Mouse (Mus musculus): Measurements from ENCODE around the gene Col2a1. TPM values are rescaled to one million over a fixed set of nuclear protein-coding genes. Genes with fewer than 3 reads are reported as not detected.

The Col2a1 gene
- total and polyA plus RNA-seq, 3 experiments: 0.06 to 0.13 TPM; not detected in 1

GRCm38 (mm10) chr15:98042508-98042907 lies 38.0 kb upstream of the Col2a1 start:
- Histone ChIP-seq H3K79me2 (replicated peaks; ENCODE audit: control insufficient read depth, extremely low read depth, insufficient read depth, poor library complexity, severe bottlenecking) (no peaks in the 10 kb centered on the region), H3K27ac (ENCODE audit: insufficient read depth, low read depth) (no peak overlapping the region), H3K4me2 (ENCODE audit: insufficient read depth, low read depth, poor library complexity, severe bottlenecking) (no peak overlapping the region), H3K9me3 (replicated peaks; ENCODE audit: low read length) (no peaks in the 10 kb centered on the region), H3K27me3 (replicated peaks) (no peaks in the 10 kb centered on the region), H3K4me1 (ENCODE audit: control insufficient read depth in 1 of 2, insufficient read depth in 2 of 2) (peaks cover 0 to 6% of the 10 kb centered on the region in 2 experiments; a peak in 2 of 4 replicates), H3K9ac (ENCODE audit: insufficient read depth, low read depth) (no peak overlapping the region), H3K36me3 (replicated peaks in 1 of 2; ENCODE audit: control insufficient read depth in 1 of 2, insufficient read depth in 1 of 2, low read length in 1 of 2) (peaks cover 71 to 94% of the 10 kb centered on the region in 2 experiments), H3K4me3 (replicated peaks in 1 of 3; ENCODE audit: low read depth in 2 of 3, low read length in 2 of 3, poor library complexity in 1 of 3) (no peak overlapping the region)
- TF ChIP-seq E2F4 (IDR thresholded peaks at IDR 0.05; ENCODE audit: insufficient replicate concordance, low read depth, low read length) (no peak), UBTF (IDR thresholded peaks at IDR 0.05; ENCODE audit: low read depth, low read length) (no peak), JUND (conservative IDR thresholded peaks at IDR 0.05; ENCODE audit: low read depth, low read length) (no peak), BHLHE40 (IDR thresholded peaks at IDR 0.05; ENCODE audit: low read depth, low read length) (no peak), EP300 (IDR thresholded peaks at IDR 0.05; ENCODE audit: low read length) (no peak), POLR2AphosphoS2 (IDR thresholded peaks at IDR 0.05; ENCODE audit: low read depth, low read length) (no peak), CHD1 (IDR thresholded peaks at IDR 0.05; ENCODE audit: low read depth, low read length) (no peak), KAT2A (IDR thresholded peaks at IDR 0.05; ENCODE audit: insufficient replicate concordance, low read length) (no peak), CTCF (conservative IDR thresholded peaks at IDR 0.05 in 1 of 2, IDR thresholded peaks at IDR 0.05 in 1 of 2; ENCODE audit: low read depth in 2 of 2, low read length in 2 of 2) (no peak), TCF12 (IDR thresholded peaks at IDR 0.05; ENCODE audit: low read depth, low read length) (no peak), MEF2A (IDR thresholded peaks at IDR 0.05; ENCODE audit: borderline replicate concordance, low read depth, low read length) (no peak), JUN (IDR thresholded peaks at IDR 0.05; ENCODE audit: insufficient read depth, low read depth, low read length) (no peak), ELF1 (IDR thresholded peaks at IDR 0.05; ENCODE audit: low read depth, low read length) (no peak), IRF4 (IDR thresholded peaks at IDR 0.05; ENCODE audit: low read depth, low read length) (no peak), ZMIZ1 (IDR thresholded peaks at IDR 0.05; ENCODE audit: low read depth, low read length) (no peak), SMC3 (IDR thresholded peaks at IDR 0.05; ENCODE audit: low read depth, low read length) (no peak), POLR2A (IDR thresholded peaks at IDR 0.05; ENCODE audit: low read depth, low read length) (no peak), SIN3A (IDR thresholded peaks at IDR 0.05; ENCODE audit: low read length) (no peak), NELFE (IDR thresholded peaks at IDR 0.05; ENCODE audit: low read depth, low read length) (no peak)
- dilution Hi-C loops (cut with MboI; ENCODE audit: extremely low pct_ligation_motif_present, extremely low pct_unique_long_range_greater_than_20kb, low sequenced_read_pairs): no loop called here
- in situ Hi-C loops (cut with MboI; ENCODE audit: low pct_ligation_motif_present, low pct_unique_long_range_greater_than_20kb, low sequenced_read_pairs): no loop called here
- no peak for DNase-seq (ENCODE audit: extremely low read depth)

- H3K4me2 ChIP-seq (ENCODE audit: insufficient read depth, low read depth, poor library complexity, severe bottlenecking): no peak overlapping the region
- no peaks in the 10 kb centered on the region for H3K79me2 ChIP-seq (replicated peaks; ENCODE audit: control insufficient read depth, extremely low read depth, insufficient read depth, poor library complexity, severe bottlenecking)
- in situ Hi-C loops (cut with MboI; ENCODE audit: low pct_ligation_motif_present, low pct_unique_long_range_greater_than_20kb, low sequenced_read_pairs): no loop called here
- dilution Hi-C loops (cut with MboI; ENCODE audit: extremely low pct_ligation_motif_present, extremely low pct_unique_long_range_greater_than_20kb, low sequenced_read_pairs): no loop called here
- H3K9ac ChIP-seq (ENCODE audit: insufficient read depth, low read depth): no peak overlapping the region
- no peaks in the 10 kb centered on the region for H3K9me3 ChIP-seq (replicated peaks; ENCODE audit: low read length)
- no peak for DNase-seq (ENCODE audit: extremely low read depth)
- H3K4me1 ChIP-seq (ENCODE audit: control insufficient read depth in 1 of 2, insufficient read depth in 2 of 2): peaks cover 0 to 6% of the 10 kb centered on the region in 2 experiments; a peak in 2 of 4 replicates
- no peak overlapping the region for H3K4me3 ChIP-seq (replicated peaks in 1 of 3; ENCODE audit: low read depth in 2 of 3, low read length in 2 of 3, poor library complexity in 1 of 3)
- no peaks in the 10 kb centered on the region for H3K27me3 ChIP-seq (replicated peaks)
- H3K27ac ChIP-seq (ENCODE audit: insufficient read depth, low read depth): 0 out of 2 replicates have a peak overlapping the region, but pooled peaks have one; percentile 6
- peaks cover 63 to 95% of the 10 kb centered on the region in 2 experiments for H3K36me3 ChIP-seq (replicated peaks in 1 of 2; ENCODE audit: control insufficient read depth in 1 of 2, insufficient read depth in 1 of 2, low read length in 1 of 2)
- TF ChIP-seq SIN3A (IDR thresholded peaks at IDR 0.05; ENCODE audit: low read length): no peak
- no peak for TF ChIP-seq HCFC1 (IDR thresholded peaks at IDR 0.05; ENCODE audit: low read depth, low read length)
Observed at GRCm38 (mm10) chr15:98039682-98040081, 35.2 kb upstream of the Col2a1 start.
